Mouse (Mus musculus) heart, postnatal 14 days (tissue): ENCODE results near the gene Hyal6. TPM values are rescaled to one million over a fixed set of nuclear protein-coding genes. Genes with fewer than 3 reads are reported as not detected.

Experiments
- DNase-seq, 2 experiments: peaks; one replicate each; pipeline ENCODE4 v3.0.0; 2021 to 2022
- intact Hi-C: fragments of 180-260 bp; cut with DNase I; formaldehyde crosslinking; loops from one replicate; pipeline ENCODE4 v1.15.1; 2025
- long read RNA-seq, 2 experiments: library from polyadenylated mRNA; stranded (forward); transcript quantifications; one replicate each; pipeline ENCODE4 v2.0.0; 2021
- total RNA-seq, 2 experiments: library from RNA; stranded (reverse); gene quantifications; 2 replicates each; pipeline ENCODE4 v1.2.3; 2021

Hyal6 gene
- total RNA-seq, result not detected
- long read RNA-seq, experiment 1, result 0 reads
- long read RNA-seq, experiment 2, result 0 reads

GRCm38 (mm10) chr6:24732945-24733344 lies at the start of gene Hyal6:
Hyal6 (plus strand) TSS chr6:24733245.
- intact Hi-C loops, result no loop called here
- DNase-seq, result no peak

DNA sequence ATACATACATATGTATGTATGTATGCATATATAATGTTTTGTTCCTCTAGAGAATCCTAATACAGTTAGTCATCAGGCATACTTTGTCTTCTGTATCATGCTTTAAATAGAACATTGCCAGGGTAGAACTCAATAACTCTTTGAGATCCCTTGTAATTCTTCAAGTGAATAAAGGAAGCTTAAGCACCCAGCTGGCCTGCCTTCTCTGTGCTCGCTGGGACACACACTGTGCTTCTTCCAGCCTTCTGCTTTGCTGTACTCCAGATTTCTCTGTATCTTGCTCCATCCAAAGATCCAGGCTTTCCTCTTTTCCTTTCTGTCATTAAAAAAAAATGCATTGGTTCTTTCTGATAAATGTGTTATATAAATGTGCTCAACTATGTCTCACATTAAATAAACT lies 45.2 kb upstream of the Hyal6 start:
- intact Hi-C loops, result no loop called here
- DNase-seq, result no peak

DNA sequence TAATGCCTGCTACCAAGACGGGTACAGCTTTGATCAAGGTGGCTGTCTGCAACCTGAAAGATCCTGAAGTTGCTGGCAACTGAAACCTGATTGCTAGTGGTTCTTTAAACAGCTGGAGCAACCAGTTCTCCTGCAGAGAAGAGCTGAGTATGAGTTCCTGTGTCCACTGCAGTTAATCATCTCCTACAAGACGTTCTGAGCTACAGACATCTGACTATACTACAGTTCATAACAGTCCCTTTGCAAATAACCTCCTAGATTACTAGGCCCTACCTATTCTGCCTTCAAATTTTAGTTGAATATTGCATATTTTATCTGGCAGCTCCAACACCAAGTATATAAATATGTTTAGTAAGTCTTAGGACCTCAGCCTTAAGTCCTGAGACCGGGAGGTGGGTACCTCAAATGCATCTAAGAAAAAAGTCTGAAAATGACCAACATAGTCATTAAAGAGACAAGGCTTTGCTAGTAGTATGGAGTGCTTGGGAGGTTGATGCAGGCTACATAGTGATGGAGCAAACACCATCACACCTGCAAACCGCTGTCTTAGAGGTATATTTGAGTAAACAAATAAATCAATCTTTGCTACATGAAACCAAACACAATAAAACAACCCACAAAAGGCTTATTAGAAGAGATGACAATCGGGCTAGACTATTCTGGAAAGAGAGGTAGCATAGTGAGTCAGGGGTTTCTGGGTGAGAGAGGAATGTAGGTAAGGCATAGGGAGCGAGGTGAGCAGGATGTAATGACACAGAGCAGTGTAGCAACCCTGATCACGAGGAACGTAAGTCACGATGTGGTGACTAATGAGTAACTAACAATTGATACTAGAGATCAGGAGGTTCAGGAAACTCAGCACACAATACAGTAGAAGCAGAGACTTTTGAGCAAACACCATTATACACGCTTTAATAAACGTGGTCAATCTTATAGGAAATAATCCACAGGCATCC lies 38.3 kb upstream of the Hyal6 start:
- intact Hi-C loops, result no loop called here
- no peak for DNase-seq

- intact Hi-C loops, result no loop called here
- no peak for DNase-seq
Measured at GRCm38 (mm10) chr6:24696117-24696516, 36.9 kb upstream of the Hyal6 start.

- no peak for DNase-seq
- intact Hi-C loops, result no loop called here
Measured at GRCm38 (mm10) chr6:24697216-24697615, 35.8 kb upstream of the Hyal6 start.

DNA sequence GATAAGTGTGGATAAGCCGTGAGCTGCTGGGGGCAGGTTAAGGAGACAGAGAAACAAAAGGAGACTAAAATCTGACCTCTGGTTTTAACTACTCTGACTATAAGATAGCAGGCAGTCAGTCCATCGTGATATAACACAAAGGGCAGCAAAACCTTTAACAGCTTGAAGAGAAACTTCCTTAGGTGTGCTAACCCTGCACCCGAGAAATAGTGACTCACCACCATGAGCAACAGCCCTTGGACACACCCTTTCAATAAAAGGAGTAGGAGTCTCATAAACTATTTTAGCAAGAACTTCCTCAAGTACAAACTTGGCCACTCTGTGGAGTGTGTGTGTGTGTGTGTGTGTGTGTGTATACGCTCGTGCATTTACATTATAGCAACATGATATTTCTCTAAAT lies 26.0 kb upstream of the Hyal6 start:
- DNase-seq, result no peak
- intact Hi-C loops, result no loop called here

GRCm38 (mm10) chr6:24707499-24707898 lies 25.5 kb upstream of the Hyal6 start:
- intact Hi-C loops, result no loop called here
- DNase-seq, result no peak

DNA sequence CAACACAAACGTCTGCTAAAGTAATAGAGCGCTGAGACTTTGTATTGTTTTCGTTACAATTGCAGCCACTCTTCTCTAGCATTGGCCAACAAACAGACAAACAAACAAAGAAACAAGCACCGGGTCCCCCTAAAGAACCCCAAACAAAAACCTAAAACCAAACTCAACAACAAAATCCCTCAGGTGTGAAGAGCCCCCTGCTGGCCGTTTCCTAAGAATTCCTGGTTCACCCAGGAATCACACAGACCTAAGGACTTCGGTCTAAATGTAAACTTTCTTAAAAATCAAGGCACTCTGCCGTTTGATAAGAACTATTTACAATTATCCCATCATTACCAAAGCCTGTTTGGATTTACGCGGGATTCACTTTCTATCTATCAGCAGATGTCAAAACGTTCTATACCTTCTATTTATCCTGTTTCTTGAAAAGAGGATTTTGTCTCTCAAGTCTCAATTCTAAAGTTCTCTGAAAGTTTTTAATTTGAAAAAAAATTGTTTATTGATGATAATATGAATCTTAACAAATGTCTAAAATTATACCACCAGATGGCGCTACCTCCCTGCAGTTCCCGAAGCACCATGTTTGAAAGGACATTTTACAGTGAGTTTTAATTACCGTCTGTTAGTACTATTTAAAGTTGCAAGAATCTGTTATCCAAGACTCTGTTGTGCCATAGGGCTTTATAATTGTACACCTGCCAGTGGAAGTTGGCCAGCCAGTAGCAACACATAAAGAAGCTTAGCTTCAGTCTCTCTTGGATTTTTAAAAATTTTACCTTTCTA lies 11.5 kb upstream of the Hyal6 start:
- intact Hi-C loops, result loop anchor here (2.0 to 10.0 kb wide), 5 partner anchors 93 to 306 kb away; no protein-coding TSS in a partner anchor
- peak; percentile 25 to 50 for DNase-seq

- DNase-seq, result no peak
- intact Hi-C loops, result loop anchor here (10.0 kb wide), 1 partner anchor 167 kb away; no protein-coding TSS in a partner anchor
Measured at GRCm38 (mm10) chr6:24728130-24728529, 4.9 kb upstream of the Hyal6 start.

DNA sequence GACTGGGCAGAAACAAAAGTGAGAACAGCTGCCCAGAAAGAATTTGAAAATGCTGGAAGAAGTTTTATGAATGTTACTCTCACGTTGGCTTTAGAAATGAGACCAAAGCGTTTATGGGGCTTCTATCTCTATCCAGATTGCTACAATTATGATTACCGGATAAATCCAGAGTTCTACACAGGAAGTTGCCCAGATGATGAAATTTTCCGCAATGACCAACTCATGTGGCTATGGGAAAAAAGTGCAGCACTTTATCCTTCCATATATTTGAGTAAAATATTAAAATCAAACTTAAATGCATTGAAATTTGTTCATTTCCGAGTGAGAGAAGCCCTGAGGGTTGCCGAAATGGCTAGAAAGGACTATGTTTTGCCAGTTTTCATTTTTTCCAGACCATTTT lies 1.5 kb downstream of the Hyal6 start:
- DNase-seq, result no peak
- intact Hi-C loops, result no loop called here

- intact Hi-C loops, result no loop called here
- DNase-seq, result no peak
Measured at GRCm38 (mm10) chr6:24748029-24748428, 15.0 kb downstream of the Hyal6 start, which contains the start of gene Hyal4. Hyal4 (plus strand) TSS chr6:24748329.

GRCm38 (mm10) chr6:24759281-24759680 lies 26.2 kb downstream of the Hyal6 start:
- intact Hi-C loops, result no loop called here
- DNase-seq, result no peak

DNA sequence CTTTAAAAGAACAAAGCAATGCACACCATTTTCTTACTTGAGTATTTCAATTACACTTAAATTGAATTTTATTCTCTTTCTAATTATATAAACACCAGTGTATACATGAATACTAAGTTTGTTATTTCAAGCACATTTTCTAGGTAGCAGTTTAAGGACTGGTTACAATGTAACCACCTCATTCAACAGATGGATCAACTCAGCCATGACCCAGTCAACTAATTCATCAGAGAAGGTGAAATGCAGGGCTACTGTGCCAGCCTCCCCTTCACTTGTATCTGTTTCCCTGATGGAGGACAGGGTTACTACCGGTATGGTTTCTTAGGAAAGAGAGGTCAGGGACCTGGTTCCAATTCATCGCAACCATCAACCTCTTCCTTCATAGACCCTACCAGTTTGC lies 33.2 kb downstream of the Hyal6 start:
- intact Hi-C loops, result no loop called here
- no peak for DNase-seq

GRCm38 (mm10) chr6:24779182-24779581 lies 46.1 kb downstream of the Hyal6 start:
- no peak for DNase-seq
- intact Hi-C loops, result no loop called here

GRCm38 (mm10) chr6:24790888-24791287 lies 57.8 kb downstream of the Hyal6 start, which contains the start of gene Spam1:
Spam1 (plus strand) TSS chr6:24791188.
- intact Hi-C loops, result no loop called here
- no peak for DNase-seq

Other genes starting within 250 kb of the Hyal6 start
- gene Iqub, start 218.2 kb upstream of the Hyal6 start, total RNA-seq, result under 1 TPM; 0.29 to 0.38 TPM
- 1,000 to 10,000 TPM; 1,207 to 1,226 TPM for gene Ndufa5, start 205.2 kb upstream of the Hyal6 start, total RNA-seq
- gene Asb15, start 205.1 kb upstream of the Hyal6 start, total RNA-seq, result 10 to 100 TPM; 42.9 to 47.5 TPM
- gene Lmod2, start 135.5 kb upstream of the Hyal6 start, total RNA-seq, result 100 to 1,000 TPM; 413 to 423 TPM
- gene Wasl, start 68.2 kb upstream of the Hyal6 start, total RNA-seq, result 10 to 100 TPM; 30.7 to 32.9 TPM
- gene Hyal4, start 15.1 kb downstream of the Hyal6 start, total RNA-seq, result not detected
- not detected for gene Spam1, start 57.9 kb downstream of the Hyal6 start, total RNA-seq
- not detected for gene Hyal5, start 124.8 kb downstream of the Hyal6 start, total RNA-seq
- gene Tmem229a, start 223.1 kb downstream of the Hyal6 start, total RNA-seq, result under 1 TPM in 1 of 2 experiments, not detected in 1; 0.07 TPM